Mouse (Mus musculus) Patski (cell line): ENCODE measurements at regions not wholly inside any gene's neighbourhood (a gene's known extent, or its start where the extent isn't known, plus 50 kb on each side); places are given as distances from the start of the nearest gene placed in this dataset.
A peak's percentile ranks its signal among the peaks of the same experiment; 100 is the strongest.

Experiments used
- ATAC-seq: fragments of 100-300 bp; one replicate; pipeline ENCODE4 v1.8.0; 2021
- CTCF ChIA-PET: fragments of 350-600 bp; sonication (Branson Sonifier 250); formaldehyde crosslinking; loops from one replicate; lab custom pipeline; 2022; ENCODE audit warnings: inconsistent platforms; lab: Charles Lee
- POLR2A ChIA-PET: fragments of 350-600 bp; sonication (Branson Sonifier 250); formaldehyde crosslinking; loops from one replicate; lab custom pipeline; 2022; ENCODE audit warnings: antibody characterized with exemption, inconsistent platforms; lab: Charles Lee
- DNase-seq: peaks from one replicate; pipeline ENCODE4 v3.0.0-alpha.2; 2011; ENCODE audit warnings: low read depth, low spot score
- H3K27me3 ChIP-seq: fragments of 371-371 bp; one replicate; pipeline ENCODE4 v1.5.1; 2021
- CTCF ChIP-seq: fragments of 100-300 bp; IDR thresholded peaks from one replicate; pipeline ENCODE4 v1.5.1; 2021
- in situ Hi-C: fragments of 300-500 bp; cut with MboI; formaldehyde crosslinking; loops from 3 replicates; pipeline ENCODE4 v1.11.1; 2018; ENCODE audit warnings: low pct_unique_long_range_greater_than_20kb, mixed read lengths

DNA sequence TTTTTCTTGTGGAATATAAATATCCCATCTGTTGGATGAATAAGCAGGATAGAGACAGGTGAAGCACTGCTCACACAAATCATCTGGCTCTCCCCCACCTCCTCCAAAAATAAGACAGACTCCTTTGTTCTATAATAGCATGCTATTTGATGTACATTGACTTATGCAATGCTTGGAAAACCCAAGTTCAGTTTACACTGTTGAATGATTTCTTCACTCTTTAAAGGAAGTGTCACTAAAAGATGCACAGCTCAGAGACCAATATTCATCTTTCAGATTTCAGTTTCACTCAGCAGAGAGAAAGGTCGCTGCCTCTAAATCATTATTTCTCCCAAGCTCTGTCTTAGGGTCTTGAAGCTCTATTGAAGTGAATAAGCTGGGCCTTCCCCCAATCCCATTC, 417.4 kb downstream of the Hs3st1 start:
- ChIA-PET CTCF (interaction anchor here (1.5 kb wide), 1 partner anchor 301 kb away, joined by 4 read pairs; no protein-coding TSS in a partner anchor), POLR2A (no interaction called here)
- ATAC-seq (no peak), DNase-seq (no peak)
- TF ChIP-seq CTCF: no peak
- no peaks in the 10 kb centered on the region for H3K27me3 ChIP-seq
- in situ Hi-C loops: loop anchor here (10.0 kb wide), 1 partner anchor 307 kb away; no protein-coding TSS in a partner anchor

DNA sequence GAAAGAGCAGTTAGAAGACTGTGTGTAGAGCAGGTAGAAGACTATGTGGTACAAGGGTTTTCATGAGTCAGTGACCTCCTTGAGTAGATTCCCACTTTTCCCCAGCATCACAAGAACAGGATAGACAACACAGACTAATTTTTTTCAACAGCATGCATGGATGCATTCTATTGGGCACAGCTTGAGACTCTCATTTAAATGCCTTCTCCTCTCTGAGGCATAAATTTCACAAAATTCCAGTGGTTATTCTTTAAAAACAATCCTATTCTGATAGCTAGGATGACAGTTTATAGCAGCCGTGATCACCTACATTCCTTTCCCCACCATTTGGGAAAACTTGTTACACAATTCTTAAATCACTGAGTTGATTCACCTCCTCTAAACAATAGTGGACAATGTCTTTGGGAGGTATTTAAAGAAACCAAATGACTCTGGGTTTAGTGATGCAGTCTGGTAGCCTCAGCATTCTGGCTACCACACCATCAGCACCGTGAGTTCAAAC, 418.7 kb downstream of the Hs3st1 start:
- in situ Hi-C loops: loop anchor here (10.0 kb wide), 1 partner anchor 308 kb away; no protein-coding TSS in a partner anchor
- ChIA-PET CTCF (interaction anchor here (1.5 to 2.2 kb wide), 2 partner anchors 10 to 303 kb away, joined by 4 to 7 read pairs; no protein-coding TSS in a partner anchor), POLR2A (no interaction called here)
- peak; percentile 88 for DNase-seq
- no peak for TF ChIP-seq CTCF
- peak; percentile 93 for ATAC-seq
- no peaks in the 10 kb centered on the region for H3K27me3 ChIP-seq

DNA sequence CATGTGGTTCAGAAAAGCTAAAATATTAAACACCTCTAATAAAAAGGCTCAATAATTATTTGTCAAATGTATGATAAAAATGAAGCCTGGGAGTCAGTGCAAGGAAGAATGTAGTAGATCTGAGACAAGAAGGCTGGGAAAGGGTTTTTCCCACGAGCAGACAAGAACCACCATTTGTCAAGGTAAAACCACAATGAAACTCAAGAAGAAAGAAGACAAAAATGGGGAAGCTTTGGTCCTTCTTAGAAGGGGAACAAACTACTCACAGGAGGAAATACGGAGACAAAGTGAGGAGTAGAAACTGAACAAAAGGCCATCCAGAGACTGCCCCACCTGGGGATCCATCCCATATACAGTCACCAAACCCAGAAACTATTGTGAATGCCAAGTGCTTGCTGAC, 420.0 kb downstream of the Hs3st1 start:
- in situ Hi-C loops: loop anchor here (10.0 kb wide), 1 partner anchor 309 kb away; no protein-coding TSS in a partner anchor
- ATAC-seq (no peak), DNase-seq (no peak)
- H3K27me3 ChIP-seq: no peaks in the 10 kb centered on the region
- ChIA-PET POLR2A (no interaction called here), CTCF (interaction anchor here (0.7 to 2.2 kb wide), 2 partner anchors 9 to 17 kb away, joined by 3 to 7 read pairs; no protein-coding TSS in a partner anchor)
- no peak for TF ChIP-seq CTCF

DNA sequence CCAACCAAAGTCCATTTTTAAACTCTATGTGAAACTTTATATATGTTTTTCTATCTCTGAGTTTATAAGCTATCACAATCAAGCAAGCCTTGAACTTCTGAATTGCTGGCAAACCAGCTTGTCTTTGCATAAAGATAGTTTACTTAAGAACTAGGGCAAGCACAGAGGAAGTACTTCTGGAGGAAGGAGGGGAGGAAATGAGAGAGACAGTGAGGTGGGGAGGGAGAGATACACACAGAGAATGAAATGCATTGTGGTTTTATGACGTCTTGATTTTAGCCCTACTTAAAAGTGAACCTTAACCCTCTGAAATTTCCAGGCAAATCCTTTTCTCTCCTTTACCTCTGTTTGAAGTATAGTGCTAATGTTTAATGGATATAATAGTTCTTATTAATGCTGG, 421.0 kb downstream of the Hs3st1 start:
- ATAC-seq (no peak), DNase-seq (no peak)
- no peaks in the 10 kb centered on the region for H3K27me3 ChIP-seq
- POLR2A ChIA-PET: no interaction called here
- CTCF ChIA-PET: interaction anchor here (1.3 kb wide), 1 partner anchor 49 kb away, joined by 3 read pairs; no protein-coding TSS in a partner anchor
- in situ Hi-C loops: loop anchor here (10.0 kb wide), 1 partner anchor 311 kb away; no protein-coding TSS in a partner anchor
- TF ChIP-seq CTCF: no peak

DNA sequence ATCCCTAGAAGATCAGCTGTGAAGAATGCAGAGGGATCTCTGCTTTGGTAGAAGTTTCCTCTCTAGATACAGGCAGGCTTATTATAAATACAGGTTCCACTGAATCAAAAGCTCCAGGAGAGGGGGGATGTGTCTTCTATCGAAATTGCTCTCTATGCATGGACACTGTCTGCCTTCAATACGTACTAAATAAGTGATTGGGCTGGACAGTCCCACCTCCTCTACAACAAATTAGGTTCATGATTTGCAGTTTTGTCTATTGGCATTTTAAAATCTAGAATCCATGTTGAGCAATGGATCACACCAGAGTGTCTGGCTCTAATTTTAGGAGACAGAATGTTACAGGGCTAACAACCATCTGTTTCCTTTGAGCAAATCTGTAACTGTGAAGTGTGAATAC, 429.9 kb downstream of the Hs3st1 start:
- no peak for TF ChIP-seq CTCF
- in situ Hi-C loops: no loop called here
- ChIA-PET CTCF (interaction anchor here (1.2 to 2.1 kb wide), 2 partner anchors 11 to 21 kb away, joined by 3 to 7 read pairs; no protein-coding TSS in a partner anchor), POLR2A (interaction anchor here (0.6 kb wide), 1 partner anchor 270 kb away, joined by 6 read pairs; no protein-coding TSS in a partner anchor)
- DNase-seq (no peak), ATAC-seq (no peak)
- no peaks in the 10 kb centered on the region for H3K27me3 ChIP-seq

DNA sequence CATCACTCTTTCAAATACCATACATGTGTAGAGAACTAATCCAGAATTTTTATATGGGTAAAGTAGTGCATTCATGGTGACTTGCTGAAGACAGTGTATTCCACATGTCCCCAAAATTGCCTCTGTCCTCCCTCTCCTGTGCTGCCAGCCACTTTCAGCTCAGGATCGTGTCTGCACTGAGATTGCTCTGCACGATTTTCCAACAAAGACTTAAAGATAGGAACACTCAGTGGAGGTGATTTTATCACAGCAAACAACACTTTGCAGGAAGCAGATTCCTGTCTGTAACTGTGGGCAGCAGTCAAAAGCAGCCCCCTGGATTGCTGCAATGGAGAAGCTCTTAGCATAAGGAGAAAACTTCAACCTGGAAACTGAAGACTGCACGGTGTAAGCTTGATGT, 438.8 kb downstream of the Hs3st1 start:
- ChIA-PET CTCF (interaction anchor here (1.5 to 1.8 kb wide), 2 partner anchors 11 to 43 kb away, joined by 4 read pairs; no protein-coding TSS in a partner anchor), POLR2A (no interaction called here)
- in situ Hi-C loops: no loop called here
- DNase-seq (no peak), ATAC-seq (no peak)
- no peaks in the 10 kb centered on the region for H3K27me3 ChIP-seq
- no peak for TF ChIP-seq CTCF

DNA sequence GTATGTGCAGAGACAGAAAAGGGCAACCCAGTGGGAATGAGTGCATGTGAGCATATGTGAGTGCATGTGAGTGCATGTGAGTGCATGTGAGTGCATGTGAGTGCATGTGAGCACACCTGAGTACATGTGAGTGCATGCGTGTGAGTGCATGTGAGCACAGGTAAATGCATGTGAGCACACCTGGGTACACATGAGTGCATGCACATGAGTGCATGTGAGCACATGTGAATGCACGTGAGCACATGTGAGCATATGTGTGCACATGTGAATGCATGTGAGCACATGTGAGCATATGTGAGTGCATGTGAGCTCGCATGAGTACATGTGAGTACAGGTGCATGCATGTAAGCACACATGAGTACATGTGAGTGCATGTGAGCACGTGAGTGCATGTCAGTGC, 434.6 kb upstream of the Clnk start:
- POLR2A ChIA-PET: no interaction called here
- in situ Hi-C loops: no loop called here
- ATAC-seq (no peak), DNase-seq (no peak)
- CTCF ChIA-PET: interaction anchor here (1.2 kb wide), 1 partner anchor 43 kb away, joined by 3 read pairs; no protein-coding TSS in a partner anchor
- no peak for TF ChIP-seq CTCF
- H3K27me3 ChIP-seq: no peaks in the 10 kb centered on the region

DNA sequence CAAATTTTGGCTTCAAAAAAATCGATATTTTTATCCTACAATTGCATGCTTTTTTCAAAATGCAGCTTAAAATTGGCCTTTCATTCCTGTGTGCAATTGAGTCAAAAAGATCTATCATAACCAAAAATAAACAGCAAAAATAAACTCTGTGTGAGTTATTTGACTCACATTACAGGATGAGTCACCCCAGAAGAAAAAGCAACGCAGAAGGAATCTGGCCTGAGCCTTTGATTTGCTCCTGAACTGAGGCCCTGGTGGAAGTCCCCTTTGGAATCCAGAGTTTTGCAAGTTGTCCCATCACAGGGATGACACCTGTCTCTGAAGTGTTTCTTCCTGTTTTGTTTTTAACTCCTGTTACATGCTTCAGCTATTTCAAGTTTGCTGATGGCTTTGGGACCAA, 429.2 kb upstream of the Clnk start:
- CTCF ChIA-PET: interaction anchor here (0.9 to 1.9 kb wide), 5 partner anchors 11 to 33 kb away, joined by 3 to 5 read pairs (median 3); no protein-coding TSS in a partner anchor
- POLR2A ChIA-PET: no interaction called here

DNA sequence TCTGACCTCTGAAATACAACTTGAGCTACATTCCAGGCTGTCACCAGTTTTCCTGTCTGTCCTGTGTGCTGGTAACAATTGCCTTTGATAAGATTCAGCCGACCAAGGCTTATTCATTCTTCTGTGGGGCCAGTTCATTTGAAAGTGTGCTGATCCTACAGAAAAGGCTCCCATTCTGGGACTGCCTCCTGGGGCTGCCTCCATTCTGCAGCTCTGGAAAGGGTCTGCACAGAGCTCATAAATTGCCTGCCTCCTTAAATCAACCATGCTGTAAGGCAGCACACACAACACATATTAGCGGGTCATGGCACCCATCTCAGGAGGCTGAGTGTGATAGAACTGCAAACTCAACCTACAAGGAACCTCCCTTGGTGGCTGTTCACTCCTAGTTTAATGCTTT, 416.2 kb upstream of the Clnk start:
- ChIA-PET POLR2A (no interaction called here), CTCF (interaction anchor here (0.9 to 1.8 kb wide), 2 partner anchors 19 to 423 kb away, joined by 3 to 4 read pairs; no protein-coding TSS in a partner anchor)
- in situ Hi-C loops: no loop called here
- TF ChIP-seq CTCF: no peak
- DNase-seq (no peak), ATAC-seq (no peak)
- no peaks in the 10 kb centered on the region for H3K27me3 ChIP-seq

More for the DNA sequence above, 429.2 kb upstream of the Clnk start:
- DNase-seq (peak; percentile 15), ATAC-seq (peak; percentile 91)
- no peak for TF ChIP-seq CTCF
- in situ Hi-C loops: no loop called here
- no peaks in the 10 kb centered on the region for H3K27me3 ChIP-seq

DNA sequence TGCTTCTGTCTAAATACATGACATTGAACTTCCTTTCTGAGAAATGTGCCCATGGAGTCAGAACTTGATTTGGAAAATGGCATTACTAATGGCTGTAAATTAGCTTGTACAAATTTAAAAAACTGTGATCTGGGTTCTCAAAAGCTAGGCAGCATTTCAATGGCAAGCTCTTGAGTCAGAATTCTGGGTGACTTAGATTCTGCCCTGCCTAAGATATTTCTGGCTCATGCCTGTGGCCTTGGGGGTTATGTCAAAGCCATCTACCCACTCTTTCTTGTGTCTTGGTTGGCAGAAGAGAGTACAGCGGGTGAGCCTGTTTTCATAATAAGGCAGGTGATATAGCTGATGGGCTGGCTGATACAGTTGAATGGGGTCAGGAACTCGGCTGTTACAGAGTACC, 404.4 kb upstream of the Clnk start:
- POLR2A ChIA-PET: no interaction called here
- no peak for TF ChIP-seq CTCF
- ATAC-seq (no peak), DNase-seq (no peak)
- CTCF ChIA-PET: interaction anchor here (1.2 kb wide), 1 partner anchor 8 kb away, joined by 3 read pairs; no protein-coding TSS in a partner anchor
- in situ Hi-C loops: no loop called here
- no peaks in the 10 kb centered on the region for H3K27me3 ChIP-seq
